Mouse (Mus musculus) CH12.LX (cell line): ENCODE data around the gene Sgms1. TPM values are rescaled to one million over a fixed set of nuclear protein-coding genes. Genes with fewer than 3 reads are reported as not detected.

Experiments
- DNase-seq: peaks from one replicate; pipeline ENCODE4 v3.0.0-alpha.2; 2013; ENCODE audit errors: extremely low read depth
- H3K27ac ChIP-seq: 2 replicates; pipeline ENCODE4 v1.5.1; 2012; ENCODE audit warnings: low read depth, mild to moderate bottlenecking, control low read depth, moderate library complexity; ENCODE audit not compliant: insufficient read depth
- H3K27me3 ChIP-seq: replicated peaks from 2 replicates; pipeline ENCODE3; 2012; ENCODE audit warnings: inconsistent platforms
- H3K36me3 ChIP-seq, 2 experiments: replicated peaks in 1 of 2; 2 replicates each; pipeline versions ENCODE3 to v1.6.1; 2012; ENCODE audit warnings: inconsistent platforms in 1 of 2, low read length in 1 of 2, mild to moderate bottlenecking in 1 of 2, mixed read lengths in 1 of 2, moderate library complexity in 1 of 2; ENCODE audit not compliant: control insufficient read depth in 1 of 2, insufficient read depth in 1 of 2
- H3K4me1 ChIP-seq, 2 experiments: 2 replicates each; pipeline ENCODE4 v1.6.1; 2012; ENCODE audit warnings: inconsistent platforms in 1 of 2, moderate library complexity in 1 of 2; ENCODE audit not compliant: insufficient read depth in 2 of 2, control insufficient read depth in 1 of 2
- H3K4me2 ChIP-seq: 2 replicates; pipeline ENCODE4 v1.6.1; 2012; ENCODE audit warnings: low read depth, mild to moderate bottlenecking, control low read depth; ENCODE audit not compliant: poor library complexity, insufficient read depth, severe bottlenecking
- H3K4me3 ChIP-seq, 3 experiments: fragments of 150-350 bp in 1 of 3; sonication (generic) in 1 of 3; replicated peaks in 1 of 3; 2 replicates each; pipeline versions ENCODE3 to v1.5.1; 2011 to 2012; ENCODE audit warnings: low read depth in 2 of 3, low read length in 2 of 3, mild to moderate bottlenecking in 2 of 3, moderate library complexity in 2 of 3, control low read depth in 1 of 3, improper control_type of control experiment in 1 of 3, inconsistent platforms in 1 of 3, mixed read lengths in 1 of 3; ENCODE audit not compliant: poor library complexity in 1 of 3
- H3K79me2 ChIP-seq: replicated peaks from 2 replicates; pipeline ENCODE4 v1.6.1; 2012; ENCODE audit warnings: mild to moderate bottlenecking, moderate library complexity; ENCODE audit not compliant: control insufficient read depth, poor library complexity, insufficient read depth, severe bottlenecking; ENCODE audit errors: extremely low read depth
- H3K9ac ChIP-seq: 2 replicates; pipeline ENCODE4 v1.6.1; 2012; ENCODE audit warnings: low read depth, mild to moderate bottlenecking, control low read depth, moderate library complexity; ENCODE audit not compliant: insufficient read depth
- H3K9me3 ChIP-seq: replicated peaks from 2 replicates; pipeline ENCODE3; 2012; ENCODE audit warnings: low read length, inconsistent platforms, mixed read lengths
- BHLHE40 ChIP-seq: IDR thresholded peaks from 2 replicates; pipeline ENCODE4 v1.6.1; 2011; ENCODE audit warnings: mild to moderate bottlenecking, low read depth, low read length, improper control_type of control experiment
- CHD1 ChIP-seq: IDR thresholded peaks from 2 replicates; pipeline ENCODE4 v1.6.1; 2012; ENCODE audit warnings: low read depth, low read length, improper control_type of control experiment, inconsistent platforms
- CTCF ChIP-seq, 2 experiments: IDR thresholded peaks in 1 of 2; conservative IDR thresholded peaks in 1 of 2; 2 replicates each; pipeline ENCODE4 v1.5.1; 2011 to 2012; ENCODE audit warnings: low read depth in 2 of 2, low read length in 2 of 2, improper control_type of control experiment in 1 of 2, inconsistent platforms in 1 of 2, mild to moderate bottlenecking in 1 of 2, moderate library complexity in 1 of 2
- E2F4 ChIP-seq: IDR thresholded peaks from 2 replicates; pipeline ENCODE4 v1.6.1; 2011; ENCODE audit warnings: low read depth, low read length, improper control_type of control experiment; ENCODE audit not compliant: insufficient replicate concordance
- ELF1 ChIP-seq: IDR thresholded peaks from 2 replicates; pipeline ENCODE4 v1.6.1; 2014; ENCODE audit warnings: low read depth, mild to moderate bottlenecking, inconsistent platforms, low read length, improper control_type of control experiment
- EP300 ChIP-seq: IDR thresholded peaks from 2 replicates; pipeline ENCODE4 v1.6.1; 2011; ENCODE audit warnings: low read length, improper control_type of control experiment
- ETS1 ChIP-seq: conservative IDR thresholded peaks from 2 replicates; pipeline ENCODE4 v1.6.1; 2012; ENCODE audit warnings: low read depth, mild to moderate bottlenecking, inconsistent platforms, low read length, improper control_type of control experiment, moderate library complexity
- HCFC1 ChIP-seq: IDR thresholded peaks from 2 replicates; pipeline ENCODE4 v1.6.1; 2012; ENCODE audit warnings: low read depth, mild to moderate bottlenecking, inconsistent platforms, low read length, improper control_type of control experiment
- IRF4 ChIP-seq: IDR thresholded peaks from 2 replicates; pipeline ENCODE4 v1.6.1; 2014; ENCODE audit warnings: low read depth, mild to moderate bottlenecking, inconsistent platforms, low read length, improper control_type of control experiment
- JUN ChIP-seq: IDR thresholded peaks from 2 replicates; pipeline ENCODE4 v1.6.1; 2011; ENCODE audit warnings: low read depth, mild to moderate bottlenecking, low read length, improper control_type of control experiment, moderate library complexity; ENCODE audit not compliant: insufficient read depth
- JUND ChIP-seq: conservative IDR thresholded peaks from 2 replicates; pipeline ENCODE4 v1.6.1; 2011; ENCODE audit warnings: low read depth, low read length, improper control_type of control experiment
- KAT2A ChIP-seq: IDR thresholded peaks from 2 replicates; pipeline ENCODE4 v1.6.1; 2012; ENCODE audit warnings: low read length, improper control_type of control experiment, inconsistent platforms; ENCODE audit not compliant: insufficient replicate concordance
- MAFK ChIP-seq: IDR thresholded peaks from 2 replicates; pipeline ENCODE4 v1.6.1; 2011; ENCODE audit warnings: low read length, improper control_type of control experiment; ENCODE audit not compliant: insufficient replicate concordance
- MAZ ChIP-seq: IDR thresholded peaks from 2 replicates; pipeline ENCODE4 v1.6.1; 2012; ENCODE audit warnings: low read depth, mild to moderate bottlenecking, inconsistent platforms, low read length, improper control_type of control experiment, moderate library complexity
- MEF2A ChIP-seq: IDR thresholded peaks from 2 replicates; pipeline ENCODE4 v1.6.1; 2014; ENCODE audit warnings: low read depth, mild to moderate bottlenecking, inconsistent platforms, low read length, improper control_type of control experiment, borderline replicate concordance
- MXI1 ChIP-seq: IDR thresholded peaks from 2 replicates; pipeline ENCODE4 v1.6.1; 2011; ENCODE audit warnings: mild to moderate bottlenecking, low read depth, low read length, improper control_type of control experiment
- MYC ChIP-seq: IDR thresholded peaks from 2 replicates; pipeline ENCODE4 v1.6.1; 2011; ENCODE audit warnings: low read depth, mild to moderate bottlenecking, improper control_type of control experiment, low read length
- NELFE ChIP-seq: IDR thresholded peaks from 2 replicates; pipeline ENCODE4 v1.6.1; 2011; ENCODE audit warnings: low read depth, low read length, improper control_type of control experiment
- NRF1 ChIP-seq: IDR thresholded peaks from 2 replicates; pipeline ENCODE4 v1.6.1; 2014; ENCODE audit warnings: low read depth, mild to moderate bottlenecking, inconsistent platforms, low read length, improper control_type of control experiment, moderate library complexity
- PAX5 ChIP-seq: IDR thresholded peaks from 2 replicates; pipeline ENCODE4 v1.6.1; 2012; ENCODE audit warnings: low read length, inconsistent platforms, mixed read lengths
- POLR2A ChIP-seq: IDR thresholded peaks from 2 replicates; pipeline ENCODE4 v1.6.1; 2011; ENCODE audit warnings: low read depth, mild to moderate bottlenecking, improper control_type of control experiment, low read length
- RCOR1 ChIP-seq: conservative IDR thresholded peaks from 2 replicates; pipeline ENCODE4 v1.6.1; 2012; ENCODE audit warnings: low read depth, mild to moderate bottlenecking, inconsistent platforms, low read length, improper control_type of control experiment
- SIN3A ChIP-seq: IDR thresholded peaks from 2 replicates; pipeline ENCODE4 v1.6.1; 2012; ENCODE audit warnings: low read length, improper control_type of control experiment, inconsistent platforms
- SMC3 ChIP-seq: IDR thresholded peaks from 2 replicates; pipeline ENCODE4 v1.6.1; 2011; ENCODE audit warnings: low read depth, low read length, improper control_type of control experiment
- TBP ChIP-seq: conservative IDR thresholded peaks from 2 replicates; pipeline ENCODE4 v1.6.1; 2011; ENCODE audit warnings: low read depth, low read length, improper control_type of control experiment
- TCF12 ChIP-seq: IDR thresholded peaks from 2 replicates; pipeline ENCODE4 v1.6.1; 2014; ENCODE audit warnings: low read depth, mild to moderate bottlenecking, inconsistent platforms, low read length, improper control_type of control experiment
- UBTF ChIP-seq: IDR thresholded peaks from 2 replicates; pipeline ENCODE4 v1.6.1; 2012; ENCODE audit warnings: low read depth, mild to moderate bottlenecking, inconsistent platforms, low read length, improper control_type of control experiment, moderate library complexity
- USF1 ChIP-seq: IDR thresholded peaks from 2 replicates; pipeline ENCODE4 v1.6.1; 2014; ENCODE audit warnings: low read depth, mild to moderate bottlenecking, inconsistent platforms, low read length, improper control_type of control experiment
- ZC3H11A ChIP-seq: IDR thresholded peaks from 2 replicates; pipeline ENCODE4 v1.6.1; 2012; ENCODE audit warnings: low read depth, mild to moderate bottlenecking, inconsistent platforms, low read length, improper control_type of control experiment
- ZMIZ1 ChIP-seq: IDR thresholded peaks from 2 replicates; pipeline ENCODE4 v1.6.1; 2012; ENCODE audit warnings: low read depth, mild to moderate bottlenecking, inconsistent platforms, low read length, improper control_type of control experiment
- ZNF384 ChIP-seq: IDR thresholded peaks from 2 replicates; pipeline ENCODE4 v1.6.1; 2012; ENCODE audit warnings: low read depth, low read length, improper control_type of control experiment, inconsistent platforms
- dilution Hi-C: fragments of 300-500 bp; cut with MboI; formaldehyde crosslinking; loops from 2 replicates; pipeline ENCODE4 v1.14.3; 2020; ENCODE audit warnings: low sequenced_read_pairs; ENCODE audit not compliant: extremely low pct_unique_long_range_greater_than_20kb, extremely low pct_ligation_motif_present
- in situ Hi-C: fragments of 300-500 bp; cut with MboI; formaldehyde crosslinking; loops from 3 replicates; pipeline ENCODE4 v1.14.3; 2019; ENCODE audit warnings: low sequenced_read_pairs, low pct_ligation_motif_present, low pct_unique_long_range_greater_than_20kb, mixed read lengths
- polyA plus RNA-seq: library from polyadenylated mRNA; unstranded; fragments of >175 nt; gene quantifications from 2 replicates; pipeline ENCODE4 v1.2.1, GENCODE M21; 2012; ENCODE audit warnings: low read depth; ENCODE audit not compliant: insufficient read length
- total RNA-seq, 2 experiments: library from RNA; depleted of rRNA; stranded (reverse); fragments of 300-350 nt in 1 of 2; fragments of >200 nt in 1 of 2; gene quantifications; 2 replicates each; pipeline ENCODE4 v1.2.3; 2012 to 2014

The Sgms1 gene
- total and polyA plus RNA-seq, 3 experiments: 1.4 to 1.8 (median 1.8) TPM

- dilution Hi-C loops (no loop called here), in situ Hi-C loops (no loop called here)
- TF ChIP-seq BHLHE40: no peak
- H3K79me2 ChIP-seq: no peaks in the 10 kb centered on the region
- H3K9ac ChIP-seq: no peak overlapping the region
- H3K4me3 ChIP-seq: peak overlapping the region; percentile 31 to 62 (median 61)
- DNase-seq: no peak
- H3K9me3 ChIP-seq: no peaks in the 10 kb centered on the region
- H3K27ac ChIP-seq: no peak overlapping the region
- peak overlapping the region; percentile 73; the same call in 1 of the 2 replicates for H3K4me2 ChIP-seq
- H3K4me1 ChIP-seq: peaks cover 0 to 11% of the 10 kb centered on the region in 2 experiments; a peak in 2 of 4 replicates
- no peaks in the 10 kb centered on the region for H3K27me3 ChIP-seq
- H3K36me3 ChIP-seq: no peaks in the 10 kb centered on the region
Observed at GRCm38 (mm10) chr19:32211293-32211585, 178.3 kb downstream of the Sgms1 start.

DNA sequence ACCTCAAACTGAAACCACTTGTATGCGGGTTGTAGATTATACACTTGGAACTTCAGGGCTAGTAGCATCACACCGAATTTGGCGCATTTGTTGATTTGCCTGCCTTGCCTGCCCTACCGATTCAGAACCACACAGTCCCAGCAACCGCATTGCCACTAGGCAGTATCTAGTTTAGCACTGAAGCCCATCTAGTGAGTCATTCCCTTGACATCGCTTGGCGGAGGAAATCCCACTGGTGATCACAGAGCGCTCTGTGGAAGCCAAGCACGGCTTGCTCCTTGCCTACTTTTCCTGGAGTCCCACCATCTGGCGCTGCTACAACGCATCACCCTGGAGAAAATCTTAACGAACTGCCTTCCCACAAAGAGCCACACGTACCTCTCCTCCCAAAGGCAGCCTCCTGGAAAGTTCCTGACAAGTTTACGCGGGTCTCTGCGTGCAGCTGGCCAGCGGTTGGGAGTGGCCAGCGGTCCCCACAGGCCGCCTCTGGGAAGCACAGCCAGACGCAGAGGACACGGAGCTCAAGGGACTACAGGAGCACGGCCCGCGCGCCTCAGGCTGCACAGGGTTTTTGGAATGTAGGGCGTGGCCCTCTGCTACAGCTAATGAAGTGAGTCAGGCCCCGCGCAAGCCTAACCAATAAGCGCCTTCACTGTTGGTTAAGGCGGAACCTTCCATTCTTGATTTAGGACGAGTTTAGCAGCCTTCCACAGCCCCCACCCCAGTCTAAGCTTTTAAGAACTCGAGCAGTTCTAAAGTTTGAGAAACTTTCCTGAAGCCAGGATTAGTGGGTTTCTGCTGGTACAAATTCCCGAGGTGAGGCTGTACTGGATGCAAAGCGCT lies 178.8 kb downstream of the Sgms1 start:
- dilution Hi-C loops (no loop called here), in situ Hi-C loops (no loop called here)
- Histone ChIP-seq H3K27me3 (no peaks in the 10 kb centered on the region), H3K9me3 (no peaks in the 10 kb centered on the region), H3K4me3 (peak overlapping the region; percentile 60 to 62 (median 61)), H3K36me3 (no peaks in the 10 kb centered on the region), H3K4me2 (peak overlapping the region; percentile 73), H3K27ac (no peak overlapping the region), H3K4me1 (peaks cover 0 to 11% of the 10 kb centered on the region in 2 experiments; a peak in 2 of 4 replicates), H3K9ac (peak overlapping the region; percentile 30; the same call in 1 of the 2 replicates), H3K79me2 (no peaks in the 10 kb centered on the region)
- peak; percentile 79 for DNase-seq
- no peak for TF ChIP-seq ZC3H11A
- no peak; the same call in 1 of the 2 replicates for TF ChIP-seq ELF1
- no peak for TF ChIP-seq CTCF (conservative IDR thresholded peaks at IDR 0.05 in 1 of 2, IDR thresholded peaks at IDR 0.05 in 1 of 2; ENCODE audit: low read depth in 2 of 2, low read length in 2 of 2)
- TF ChIP-seq ETS1: no peak
- TF ChIP-seq TBP: 0 out of 2 replicates have a peak, but pooled peaks have one; percentile 41
- TF ChIP-seq CHD1: no peak; the same call in 1 of the 2 replicates
- TF ChIP-seq SMC3: no peak
- peak; percentile 41; the same call in 1 of the 2 replicates for TF ChIP-seq TCF12
- no peak for TF ChIP-seq MEF2A
- TF ChIP-seq ZNF384: no peak
- TF ChIP-seq RCOR1: no peak
- peak; percentile 28; the same call in 1 of the 2 replicates for TF ChIP-seq NELFE
- TF ChIP-seq NRF1: peak; percentile 50; the same call in 1 of the 2 replicates
- peak; percentile 37; the same call in 1 of the 2 replicates for TF ChIP-seq MXI1
- TF ChIP-seq MAFK: no peak
- TF ChIP-seq BHLHE40: no peak
- no peak for TF ChIP-seq JUN
- TF ChIP-seq POLR2A: peak; percentile 55
- TF ChIP-seq IRF4: no peak
- no peak for TF ChIP-seq EP300
- TF ChIP-seq JUND: no peak
- TF ChIP-seq E2F4: no peak
- TF ChIP-seq MYC: no peak
- TF ChIP-seq KAT2A: no peak
- TF ChIP-seq SIN3A: no peak; the same call in 1 of the 2 replicates
- TF ChIP-seq UBTF: 0 out of 2 replicates have a peak, but pooled peaks have one; percentile 34
- 0 out of 2 replicates have a peak, but pooled peaks have one; percentile 18 for TF ChIP-seq MAZ
- TF ChIP-seq USF1: no peak
- no peak for TF ChIP-seq HCFC1
- no peak for TF ChIP-seq PAX5
- no peak for TF ChIP-seq ZMIZ1
